Mouse (Mus musculus) kidney, postnatal 0 days (tissue): ENCODE measurements around the gene 1700010B08Rik. TPM values are rescaled to one million over a fixed set of nuclear protein-coding genes. Genes with fewer than 3 reads are reported as not detected.

Experiments used
- ATAC-seq: fragments of 200-750 bp; cut with Nextera tagmentation; replicated peaks from 2 replicates; pipeline ENCODE4 v1.8.0; 2017; ENCODE audit warnings: low read depth, moderate number of reproducible peaks, moderate TSS enrichment, moderate library complexity; ENCODE audit not compliant: low FRiP score
- DNase-seq: peaks from one replicate; pipeline ENCODE4 v3.0.0-alpha.2; 2016; ENCODE audit warnings: low spot score
- H3K27ac ChIP-seq: fragments of 300-500 bp; sonication (generic); 2 replicates; pipeline ENCODE4 v1.5.1; 2014; ENCODE audit warnings: mild to moderate bottlenecking
- H3K27me3 ChIP-seq: fragments of 300-500 bp; sonication (generic); 2 replicates; pipeline ENCODE4 v1.6.1; 2014; ENCODE audit warnings: low read length, mixed read lengths; ENCODE audit not compliant: insufficient read depth
- H3K36me3 ChIP-seq: fragments of 300-500 bp; sonication (generic); 2 replicates; pipeline ENCODE4 v1.6.1; 2014; ENCODE audit warnings: low read length, mixed read lengths; ENCODE audit not compliant: insufficient read depth
- H3K4me1 ChIP-seq: fragments of 300-500 bp; sonication (generic); replicated peaks from 2 replicates; pipeline ENCODE4 v1.6.1; 2014; ENCODE audit warnings: antibody characterized with exemption, low read length, mixed read lengths; ENCODE audit not compliant: insufficient read depth
- H3K4me2 ChIP-seq: fragments of 300-500 bp; sonication (generic); 2 replicates; pipeline ENCODE4 v1.6.1; 2014; ENCODE audit warnings: mild to moderate bottlenecking, low read length, moderate library complexity, mixed read lengths
- H3K4me3 ChIP-seq: fragments of 300-500 bp; sonication (generic); replicated peaks from 2 replicates; pipeline ENCODE4 v1.5.1; 2014; ENCODE audit warnings: low read depth, low read length
- H3K9ac ChIP-seq: fragments of 300-500 bp; sonication (generic); 2 replicates; pipeline ENCODE4 v1.6.1; 2014; ENCODE audit warnings: low read depth, low read length
- H3K9me3 ChIP-seq: fragments of 300-500 bp; sonication (generic); replicated peaks from 2 replicates; pipeline ENCODE4 v1.6.1; 2016; ENCODE audit warnings: low read length, inconsistent platforms, mixed read lengths
- CTCF ChIP-seq: IDR thresholded peaks from 2 replicates; pipeline ENCODE4 v1.5.1; 2016; ENCODE audit warnings: antibody characterized with exemption, low read depth, mild to moderate bottlenecking, moderate library complexity
- WGBS: fragments of 180-500 bp; shearing (Covaris S2); extraction: QIAGEN DNeasy Blood & Tissue Kit; methylation state at CpG from one replicate; pipeline ENCODE4 v1.1.7; 2014; 5-methylcytosine and 5-hydroxymethylcytosine counted together
- polyA plus RNA-seq: library from polyadenylated mRNA; unstranded; fragments of >200 nt; fragmentation: Nextera tagmentation; extraction: Ambion mirVana; gene quantifications from 2 replicates; pipeline ENCODE4 v1.2.1, GENCODE M21; 2015

Gene 1700010B08Rik
- polyA plus RNA-seq, 1 experiment from 2014 or later = not detected

GRCm38 (mm10) chr2:173713241-173713640 lies 6.0 kb upstream of the 1700010B08Rik start:
- WGBS = 74% methylated on average over 4 of the region's 4 CpGs
- Histone ChIP-seq H3K36me3 (no peaks in the 10 kb centered on the region), H3K4me3 (no peak overlapping the region), H3K4me1 (0 out of 2 replicates have a peak, but pooled peaks cover 5% of the 10 kb centered on the region), H3K9me3 (no peaks in the 10 kb centered on the region), H3K27ac (no peak overlapping the region), H3K9ac (no peak overlapping the region), H3K4me2 (no peak overlapping the region), H3K27me3 (no peaks in the 10 kb centered on the region)
- DNase-seq (no peak), ATAC-seq (no peak)
- TF ChIP-seq CTCF = no peak

- H3K4me3 ChIP-seq = no peak overlapping the region
- no peak overlapping the region for H3K27ac ChIP-seq
- H3K9me3 ChIP-seq = no peaks in the 10 kb centered on the region
- no peaks in the 10 kb centered on the region for H3K27me3 ChIP-seq
- TF ChIP-seq CTCF = no peak
- no peak for ATAC-seq
- DNase-seq = no peak
- 77% methylated on average over 8 of the region's 8 CpGs for WGBS
- H3K9ac ChIP-seq = no peak overlapping the region
- no peak overlapping the region for H3K4me2 ChIP-seq
- 0 out of 2 replicates have a peak, but pooled peaks cover 5% of the 10 kb centered on the region for H3K4me1 ChIP-seq
- no peaks in the 10 kb centered on the region for H3K36me3 ChIP-seq
Measured at GRCm38 (mm10) chr2:173714620-173715218, 4.5 kb upstream of the 1700010B08Rik start.

GRCm38 (mm10) chr2:173716966-173717365 lies 2.2 kb upstream of the 1700010B08Rik start:
- no peaks in the 10 kb centered on the region for H3K9me3 ChIP-seq
- no peak overlapping the region for H3K27ac ChIP-seq
- no peaks in the 10 kb centered on the region for H3K4me1 ChIP-seq
- no peak for ATAC-seq
- no peaks in the 10 kb centered on the region for H3K27me3 ChIP-seq
- H3K4me3 ChIP-seq = no peak overlapping the region
- WGBS = 83% methylated on average over 5 of the region's 5 CpGs
- no peak for TF ChIP-seq CTCF
- no peak for DNase-seq
- H3K9ac ChIP-seq = no peak overlapping the region
- no peak overlapping the region for H3K4me2 ChIP-seq
- no peaks in the 10 kb centered on the region for H3K36me3 ChIP-seq

- TF ChIP-seq CTCF = no peak
- WGBS = 60% methylated on average over 11 of the region's 11 CpGs
- Histone ChIP-seq H3K27me3 (no peaks in the 10 kb centered on the region), H3K36me3 (no peaks in the 10 kb centered on the region), H3K9ac (no peak overlapping the region), H3K4me3 (no peak overlapping the region), H3K4me1 (no peaks in the 10 kb centered on the region; the same call in none of the 2 replicates), H3K27ac (no peak overlapping the region), H3K4me2 (no peak overlapping the region), H3K9me3 (no peaks in the 10 kb centered on the region)
- DNase-seq = no peak
- ATAC-seq = no peak
Measured at GRCm38 (mm10) chr2:173722251-173722857, 3.1 kb downstream of the 1700010B08Rik start.

GRCm38 (mm10) chr2:173724382-173724781 lies 5.2 kb downstream of the 1700010B08Rik start:
- Histone ChIP-seq H3K4me3 (no peak overlapping the region), H3K27ac (no peak overlapping the region), H3K9ac (no peak overlapping the region; the same call in 1 of the 2 replicates), H3K27me3 (no peaks in the 10 kb centered on the region), H3K4me1 (no peaks in the 10 kb centered on the region; the same call in none of the 2 replicates), H3K4me2 (peak overlapping the region; percentile 33; the same call in 1 of the 2 replicates), H3K36me3 (no peaks in the 10 kb centered on the region), H3K9me3 (no peaks in the 10 kb centered on the region)
- WGBS = 19% methylated on average over 14 of the region's 14 CpGs
- ATAC-seq (peak; percentile 44; the same call in 1 of the 2 replicates), DNase-seq (no peak)
- no peak for TF ChIP-seq CTCF

- no peak overlapping the region for H3K4me3 ChIP-seq
- ATAC-seq (0 out of 2 replicates have a peak, but pooled peaks have one; percentile 40), DNase-seq (peak; percentile 55)
- H3K9ac ChIP-seq = no peak overlapping the region
- H3K4me1 ChIP-seq = no peaks in the 10 kb centered on the region; the same call in none of the 2 replicates
- no peaks in the 10 kb centered on the region for H3K36me3 ChIP-seq
- 25% methylated on average over 15 of the region's 15 CpGs for WGBS
- H3K4me2 ChIP-seq = no peak overlapping the region
- no peak for TF ChIP-seq CTCF
- no peaks in the 10 kb centered on the region for H3K27me3 ChIP-seq
- no peaks in the 10 kb centered on the region for H3K9me3 ChIP-seq
- H3K27ac ChIP-seq = no peak overlapping the region
Measured at GRCm38 (mm10) chr2:173724940-173725807, 6.0 kb downstream of the 1700010B08Rik start.
